Mouse (Mus musculus) forebrain, embryonic 14.5 days (tissue): ENCODE measurements at regions not wholly inside any gene's neighbourhood (a gene's known extent, or its start where the extent isn't known, plus 50 kb on each side); places are given as distances from the start of the nearest gene placed in this dataset.

Experiments used
- ATAC-seq: fragments of 200-750 bp; cut with Nextera tagmentation; 2 replicates; pipeline ENCODE4 v1.8.0; 2017; ENCODE audit warnings: mild to moderate bottlenecking, moderate library complexity
- DNase-seq: peaks from one replicate; pipeline ENCODE4 v3.0.0-alpha.2; 2015; ENCODE audit warnings: low spot score
- H3K27ac ChIP-seq: fragments of 300-500 bp; sonication (generic); 2 replicates; pipeline ENCODE4 v1.5.1; 2014; ENCODE audit warnings: low read depth, mild to moderate bottlenecking, control low read depth, low read length, moderate library complexity
- H3K27me3 ChIP-seq: fragments of 300-500 bp; sonication (generic); replicated peaks from 2 replicates; pipeline ENCODE4 v1.6.1; 2014; ENCODE audit warnings: low read length, control low read depth, mixed read lengths; ENCODE audit not compliant: control insufficient read depth, insufficient read depth
- H3K36me3 ChIP-seq: fragments of 300-500 bp; sonication (generic); 2 replicates; pipeline ENCODE4 v1.6.1; 2014; ENCODE audit warnings: low read length, control low read depth; ENCODE audit not compliant: control insufficient read depth, insufficient read depth
- H3K4me1 ChIP-seq: fragments of 300-500 bp; sonication (generic); 2 replicates; pipeline ENCODE4 v1.6.1; 2014; ENCODE audit warnings: antibody characterized with exemption, low read length, control low read depth; ENCODE audit not compliant: control insufficient read depth, insufficient read depth
- H3K4me2 ChIP-seq: fragments of 300-500 bp; sonication (generic); 2 replicates; pipeline ENCODE4 v1.6.1; 2014; ENCODE audit warnings: mild to moderate bottlenecking, control low read depth, low read length
- H3K4me3 ChIP-seq: fragments of 300-500 bp; sonication (generic); 2 replicates; pipeline ENCODE4 v1.5.1; 2014; ENCODE audit warnings: low read depth, low read length, control low read depth
- H3K9ac ChIP-seq: fragments of 300-500 bp; sonication (generic); 2 replicates; pipeline ENCODE4 v1.6.1; 2014; ENCODE audit warnings: mild to moderate bottlenecking, low read length, control low read depth, moderate library complexity
- H3K9me3 ChIP-seq: fragments of 300-500 bp; sonication (generic); replicated peaks from 2 replicates; pipeline ENCODE4 v1.6.1; 2016; ENCODE audit warnings: low read length, control low read depth, mixed read lengths; ENCODE audit not compliant: control insufficient read depth
- WGBS: fragments of 180-500 bp; shearing (Covaris S2); extraction: QIAGEN DNeasy Blood & Tissue Kit; methylation state at CpG from one replicate; pipeline ENCODE4 v1.1.7; 2014; 5-methylcytosine and 5-hydroxymethylcytosine counted together

GRCm38 (mm10) chr6:13305873-13306272 is 81.1 kb upstream of the Vwde start:
- Histone ChIP-seq H3K27ac (no peak overlapping the region), H3K9me3 (no peaks in the 10 kb centered on the region), H3K4me3 (no peak overlapping the region), H3K36me3 (no peaks in the 10 kb centered on the region), H3K4me2 (no peak overlapping the region), H3K9ac (no peak overlapping the region), H3K27me3 (no peaks in the 10 kb centered on the region), H3K4me1 (no peaks in the 10 kb centered on the region)
- 56% methylated on average over 5 of the region's 5 CpGs for WGBS
- DNase-seq (peak; percentile 49), ATAC-seq (no peak)

GRCm38 (mm10) chr6:13298171-13298570 is 73.4 kb upstream of the Vwde start:
- WGBS: 91% methylated on average over 3 of the region's 3 CpGs

DNA sequence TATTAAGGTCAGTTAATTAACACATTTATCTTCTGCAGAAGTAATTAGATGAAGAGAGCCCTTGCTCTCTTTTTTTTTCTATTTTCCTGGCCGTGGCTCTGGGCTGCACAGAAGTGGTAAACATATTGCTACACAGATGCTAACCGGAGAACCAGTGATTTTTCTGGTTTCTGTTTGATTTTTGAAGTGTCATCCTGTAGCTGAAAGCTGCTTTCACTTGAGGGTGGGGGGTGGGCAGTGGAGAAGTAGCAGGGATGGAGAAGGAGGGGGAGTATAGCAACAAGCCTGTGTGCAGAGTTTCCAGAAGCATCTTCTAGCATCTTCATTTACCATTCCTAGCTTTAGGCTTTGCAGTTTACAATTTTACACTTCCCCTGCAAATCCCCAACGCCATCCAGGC is 72.3 kb upstream of the Vwde start:
- H3K4me3 ChIP-seq: no peak overlapping the region
- H3K27me3 ChIP-seq: no peaks in the 10 kb centered on the region
- ATAC-seq (peak; percentile 66; the same call in 1 of the 2 replicates), DNase-seq (peak; percentile 38)
- H3K4me2 ChIP-seq: no peak overlapping the region
- no peaks in the 10 kb centered on the region for H3K9me3 ChIP-seq
- H3K27ac ChIP-seq: no peak overlapping the region
- H3K4me1 ChIP-seq: no peaks in the 10 kb centered on the region
- H3K9ac ChIP-seq: no peak overlapping the region
- no peaks in the 10 kb centered on the region for H3K36me3 ChIP-seq
- WGBS: 66% methylated on average over 3 of the region's 3 CpGs

More at GRCm38 (mm10) chr6:13298171-13298570, 73.4 kb upstream of the Vwde start:
- H3K27me3 ChIP-seq: no peaks in the 10 kb centered on the region
- H3K4me3 ChIP-seq: no peak overlapping the region
- DNase-seq: no peak
- no peak for ATAC-seq
- H3K4me2 ChIP-seq: no peak overlapping the region
- no peak overlapping the region for H3K27ac ChIP-seq
- no peaks in the 10 kb centered on the region for H3K9me3 ChIP-seq
- H3K36me3 ChIP-seq: no peaks in the 10 kb centered on the region
- H3K9ac ChIP-seq: no peak overlapping the region
- H3K4me1 ChIP-seq: no peaks in the 10 kb centered on the region

DNA sequence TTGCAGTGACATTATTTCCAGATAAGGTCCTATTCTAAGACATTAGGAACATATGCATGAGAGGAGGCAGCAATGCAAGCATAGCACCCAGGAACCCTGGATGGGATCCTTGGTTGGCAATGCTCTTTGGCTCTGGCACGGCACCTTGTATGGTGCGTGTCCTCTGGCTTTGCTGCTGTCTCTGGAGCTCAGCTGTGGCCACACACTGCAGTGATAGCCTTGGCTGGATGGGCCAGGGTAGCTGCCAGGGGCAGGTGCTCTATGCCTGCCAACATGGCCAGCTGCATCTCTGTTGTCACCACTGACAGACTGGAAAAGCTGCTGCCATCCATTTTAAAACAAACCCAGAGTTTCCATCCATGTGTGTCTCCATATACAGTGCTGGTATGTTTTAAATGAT is 71.3 kb upstream of the Vwde start:
- no peaks in the 10 kb centered on the region for H3K9me3 ChIP-seq
- no peak overlapping the region for H3K27ac ChIP-seq
- 86% methylated on average over 2 of the region's 2 CpGs for WGBS
- H3K9ac ChIP-seq: no peak overlapping the region
- DNase-seq: peak; percentile 14
- H3K36me3 ChIP-seq: no peaks in the 10 kb centered on the region
- no peak overlapping the region for H3K4me3 ChIP-seq
- ATAC-seq: peak; percentile 53; the same call in 1 of the 2 replicates
- no peaks in the 10 kb centered on the region for H3K4me1 ChIP-seq
- H3K4me2 ChIP-seq: no peak overlapping the region
- no peaks in the 10 kb centered on the region for H3K27me3 ChIP-seq

GRCm38 (mm10) chr6:13294393-13294792 is 69.6 kb upstream of the Vwde start:
- Histone ChIP-seq H3K27me3 (no peaks in the 10 kb centered on the region), H3K9ac (no peak overlapping the region), H3K9me3 (no peaks in the 10 kb centered on the region), H3K4me1 (no peaks in the 10 kb centered on the region), H3K4me3 (no peak overlapping the region), H3K27ac (no peak overlapping the region), H3K36me3 (no peaks in the 10 kb centered on the region), H3K4me2 (no peak overlapping the region)
- 89% methylated on average over 4 of the region's 4 CpGs for WGBS
- ATAC-seq (no peak), DNase-seq (no peak)

DNA sequence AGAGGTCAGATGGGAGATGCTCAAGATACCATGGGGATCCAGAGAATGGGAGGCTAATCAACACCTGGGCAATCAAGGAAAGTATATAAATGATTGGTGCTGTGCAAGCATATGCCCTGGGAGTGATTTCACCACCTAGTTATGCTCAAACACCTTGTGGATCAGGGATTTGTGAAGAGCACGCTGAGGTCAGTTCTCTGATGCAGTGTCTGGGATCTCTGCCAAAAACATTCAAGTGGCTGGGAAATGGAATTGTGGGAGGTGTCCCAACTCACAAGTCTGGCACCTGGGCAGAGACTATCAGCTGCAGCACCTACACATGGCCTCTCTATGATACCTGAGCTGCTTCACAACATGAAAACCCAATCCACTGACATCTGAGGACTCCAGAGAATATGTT is 63.7 kb upstream of the Vwde start:
- Histone ChIP-seq H3K27me3 (no peaks in the 10 kb centered on the region), H3K4me1 (no peaks in the 10 kb centered on the region), H3K36me3 (no peaks in the 10 kb centered on the region), H3K27ac (no peak overlapping the region), H3K9ac (no peak overlapping the region), H3K9me3 (no peaks in the 10 kb centered on the region), H3K4me2 (no peak overlapping the region), H3K4me3 (no peak overlapping the region)
- ATAC-seq (no peak), DNase-seq (peak; percentile 23)
- WGBS: 46% methylated on average over 1 of the region's 1 CpGs

GRCm38 (mm10) chr6:13287812-13288211 is 63.0 kb upstream of the Vwde start:
- WGBS: 79% methylated on average over 4 of the region's 4 CpGs
- no peaks in the 10 kb centered on the region for H3K27me3 ChIP-seq
- H3K4me1 ChIP-seq: no peaks in the 10 kb centered on the region
- H3K4me2 ChIP-seq: no peak overlapping the region
- no peak overlapping the region for H3K4me3 ChIP-seq
- no peaks in the 10 kb centered on the region for H3K9me3 ChIP-seq
- DNase-seq (no peak), ATAC-seq (no peak)
- H3K36me3 ChIP-seq: no peaks in the 10 kb centered on the region
- no peak overlapping the region for H3K27ac ChIP-seq
- H3K9ac ChIP-seq: no peak overlapping the region

DNA sequence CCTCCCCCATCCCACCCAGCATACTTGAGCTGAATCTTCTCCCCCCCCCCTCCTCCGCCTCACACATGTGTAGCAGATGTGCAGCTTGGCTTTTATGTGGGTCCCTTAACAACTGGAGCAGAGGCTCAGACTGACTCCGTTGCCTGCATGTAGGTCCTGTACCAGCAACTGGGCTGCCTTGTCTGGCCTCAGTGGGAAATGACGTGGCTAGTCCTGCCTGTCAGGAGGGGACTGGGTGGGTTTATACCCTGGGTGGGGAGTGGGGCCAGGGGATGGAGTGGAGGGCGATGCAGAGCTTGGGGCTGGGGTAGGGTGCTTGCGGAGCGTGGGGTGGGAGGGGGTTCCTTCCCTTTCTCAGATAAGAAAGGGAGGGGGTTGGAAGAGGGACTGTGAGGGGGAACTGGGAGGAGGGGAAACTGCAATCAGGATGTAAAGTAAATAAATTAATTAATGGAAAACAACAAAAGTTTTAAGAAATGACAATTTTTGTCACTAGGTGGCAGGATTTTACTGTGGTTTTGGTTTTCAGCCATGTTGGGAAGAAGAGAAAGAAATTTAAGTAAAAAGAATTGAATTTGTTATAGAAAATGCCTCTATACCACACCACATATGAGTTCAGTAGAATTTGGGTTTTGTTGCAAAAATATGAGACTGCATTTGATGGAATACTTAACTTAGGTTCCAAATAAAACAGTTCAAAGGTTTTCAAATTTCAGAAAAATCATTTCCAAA is 61.9 kb upstream of the Vwde start:
- Histone ChIP-seq H3K4me1 (no peaks in the 10 kb centered on the region), H3K4me2 (no peak overlapping the region), H3K27me3 (no peaks in the 10 kb centered on the region), H3K4me3 (no peak overlapping the region), H3K27ac (no peak overlapping the region), H3K9me3 (no peaks in the 10 kb centered on the region), H3K9ac (no peak overlapping the region), H3K36me3 (no peaks in the 10 kb centered on the region)
- ATAC-seq (peak; percentile 46; the same call in 1 of the 2 replicates), DNase-seq (peak; percentile 60)
- 56% methylated on average over 6 of the region's 6 CpGs for WGBS

DNA sequence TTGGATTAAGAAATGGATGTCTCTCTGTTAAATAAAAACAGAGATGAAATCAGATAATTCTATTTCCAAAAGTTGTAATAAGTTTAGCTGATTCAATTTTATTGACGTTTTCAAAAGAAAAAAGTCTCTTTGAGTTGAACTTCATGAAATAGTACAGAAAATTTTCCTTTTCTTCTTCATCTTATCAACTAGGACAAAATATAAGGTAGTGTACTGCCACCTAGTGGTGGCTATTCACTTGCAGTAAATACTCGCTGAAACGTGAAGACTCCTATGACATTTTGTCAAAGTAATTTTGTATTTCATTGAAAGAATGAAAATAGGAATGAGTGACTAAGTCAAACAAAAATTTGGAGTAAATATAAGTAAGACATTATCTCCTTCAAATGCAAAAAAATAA is 56.1 kb upstream of the Vwde start:
- no peak for ATAC-seq
- Histone ChIP-seq H3K36me3 (no peaks in the 10 kb centered on the region), H3K4me3 (no peak overlapping the region), H3K27me3 (no peaks in the 10 kb centered on the region), H3K4me1 (no peaks in the 10 kb centered on the region), H3K27ac (no peak overlapping the region), H3K9me3 (no peaks in the 10 kb centered on the region), H3K9ac (no peak overlapping the region), H3K4me2 (no peak overlapping the region)
- peak; percentile 91 for DNase-seq
- WGBS: 2% methylated on average over 3 of the region's 3 CpGs
